Mouse (Mus musculus) gastrocnemius, postnatal 4 days (tissue): ENCODE measurements at regions not wholly inside any gene's neighbourhood (a gene's known extent, or its start where the extent isn't known, plus 50 kb on each side); places are given as distances from the start of the nearest gene placed in this dataset.

Source experiments
- DNase-seq, 2 experiments: peaks; one replicate each; pipeline ENCODE4 v3.0.0; 2021 to 2022; ENCODE audit warnings: low spot score in 2 of 2, mixed read lengths in 2 of 2

DNA sequence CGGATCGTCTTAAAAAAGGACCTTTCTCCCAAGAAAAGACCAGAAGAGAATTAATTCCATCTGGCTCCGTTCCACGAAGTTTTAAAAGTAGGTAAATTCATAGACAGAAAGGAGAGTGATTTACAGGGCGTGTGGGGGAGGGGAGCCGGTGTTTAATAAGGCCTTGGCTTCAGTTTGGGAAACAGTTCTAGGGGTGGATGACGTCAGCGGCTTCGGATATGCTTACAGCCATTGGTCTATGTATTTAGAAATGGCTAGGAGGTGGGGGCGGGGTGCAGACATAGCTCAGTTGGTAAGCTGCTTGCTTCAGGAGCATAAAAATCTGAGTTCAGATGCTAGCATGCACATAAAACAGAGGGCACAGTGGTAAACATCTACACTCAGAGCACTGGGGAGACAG lies 127.0 kb downstream of the Gadd45g start:
- peak in 1 of 2 experiments; percentile 32 for DNase-seq

DNA sequence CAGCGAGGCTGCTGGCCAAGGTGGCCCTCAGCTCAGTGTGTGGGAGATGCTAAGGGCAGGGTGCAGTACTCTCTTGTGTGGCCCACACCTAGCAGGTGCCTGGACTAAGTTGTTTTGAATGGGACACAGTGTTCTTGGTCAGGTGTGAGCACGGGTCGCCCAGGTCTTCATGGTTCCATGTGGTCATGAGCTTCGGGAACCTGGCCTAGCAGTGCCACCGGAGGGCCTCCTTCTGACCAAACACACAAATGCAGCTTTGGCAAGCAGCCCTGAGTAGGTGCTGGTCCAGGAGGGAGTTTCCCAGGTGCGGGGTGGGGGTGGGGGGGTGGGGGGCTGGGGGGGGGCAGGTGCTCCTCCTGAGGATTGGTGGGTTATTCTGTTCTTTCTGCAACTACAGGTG lies 127.6 kb downstream of the Gadd45g start:
- no peak for DNase-seq

DNA sequence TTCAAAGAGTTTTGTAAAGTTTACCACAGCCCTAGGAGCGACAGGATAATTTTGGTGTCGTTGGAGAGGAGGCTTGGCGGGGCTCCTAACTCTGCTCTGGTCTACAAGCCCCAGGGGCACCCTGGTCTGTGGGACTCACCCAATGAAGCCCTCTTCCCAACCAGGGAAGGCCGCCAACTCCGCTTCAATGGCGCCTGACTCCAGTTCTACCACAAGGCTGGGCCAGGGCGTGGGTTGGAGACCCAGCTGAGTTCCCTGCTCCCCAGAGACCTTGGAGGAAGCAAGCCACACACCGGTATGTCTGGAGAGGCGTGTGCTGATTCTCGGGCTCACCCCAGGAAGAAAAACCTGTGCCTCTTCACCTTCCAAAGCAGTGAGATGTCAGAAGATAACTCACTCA lies 128.9 kb downstream of the Gadd45g start:
- DNase-seq: peak in 1 of 2 experiments; percentile 45

DNA sequence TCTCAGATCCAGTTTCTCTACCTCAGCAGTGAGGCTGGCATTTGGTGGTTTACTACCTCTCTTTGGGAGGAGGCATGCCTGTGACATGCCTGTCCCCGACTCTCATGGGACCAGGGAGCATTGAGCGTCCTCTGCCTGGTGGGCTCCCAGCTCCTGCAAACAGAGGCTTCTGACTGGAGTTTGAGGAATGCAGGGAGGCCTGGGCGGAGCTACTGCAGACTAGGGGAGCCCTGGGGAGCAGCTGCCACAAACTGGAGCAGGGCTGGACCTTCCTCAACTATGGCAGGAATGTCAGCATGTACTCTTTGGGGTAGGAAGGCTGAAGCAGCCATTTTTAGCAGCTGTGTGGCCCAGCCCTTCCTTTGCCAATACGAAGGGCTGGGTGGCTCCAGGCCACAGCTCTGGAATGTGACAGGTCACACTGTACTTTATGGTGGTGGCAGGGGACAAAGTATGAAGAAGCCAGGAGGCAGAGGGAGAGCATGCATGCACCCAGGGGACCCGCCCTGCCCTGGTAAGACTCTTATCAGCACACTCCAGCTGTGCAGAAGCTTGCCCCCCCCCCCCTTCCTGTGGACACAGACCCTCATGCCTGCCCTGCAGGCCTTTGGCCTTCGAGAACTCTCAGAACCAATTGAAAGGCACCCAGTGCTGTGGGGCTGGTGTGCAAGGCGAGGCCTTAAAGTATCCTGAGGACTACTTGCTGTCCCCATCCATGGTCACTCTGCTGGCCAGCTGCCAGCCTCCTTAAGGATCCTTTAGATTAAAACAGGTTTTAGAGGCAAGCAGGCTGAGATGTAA lies 129.5 kb downstream of the Gadd45g start:
- peak in 1 of 2 experiments; percentile 72 for DNase-seq

DNA sequence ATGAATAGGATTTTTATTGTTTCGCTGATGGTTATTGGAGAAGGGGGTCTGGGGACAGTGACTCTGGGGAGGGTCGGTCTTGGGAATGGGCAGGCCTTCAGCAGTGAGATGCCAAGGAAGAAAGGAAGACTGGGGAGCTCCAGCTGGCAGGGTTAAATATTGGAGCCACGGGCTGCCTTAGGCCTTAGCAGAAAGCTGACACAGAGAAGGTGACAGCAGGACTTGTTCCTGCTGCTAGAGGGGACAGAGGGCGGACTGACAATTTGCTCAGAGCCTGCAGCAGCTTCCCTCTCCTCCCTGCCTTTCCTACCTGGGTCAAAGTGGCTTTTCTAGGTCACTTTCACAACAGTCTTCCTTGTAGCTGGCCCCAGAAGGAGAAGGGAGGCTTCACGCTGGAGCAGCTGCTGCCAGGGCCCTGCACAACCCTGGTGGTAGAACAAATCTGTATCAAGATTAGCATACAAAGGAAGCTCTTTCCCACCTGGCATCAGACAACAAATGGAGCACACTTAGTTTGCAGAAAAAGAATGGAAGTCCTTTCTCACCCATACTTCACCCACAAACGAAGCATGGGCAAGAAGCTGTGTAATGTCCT lies 130.2 kb downstream of the Gadd45g start:
- DNase-seq: no peak

DNA sequence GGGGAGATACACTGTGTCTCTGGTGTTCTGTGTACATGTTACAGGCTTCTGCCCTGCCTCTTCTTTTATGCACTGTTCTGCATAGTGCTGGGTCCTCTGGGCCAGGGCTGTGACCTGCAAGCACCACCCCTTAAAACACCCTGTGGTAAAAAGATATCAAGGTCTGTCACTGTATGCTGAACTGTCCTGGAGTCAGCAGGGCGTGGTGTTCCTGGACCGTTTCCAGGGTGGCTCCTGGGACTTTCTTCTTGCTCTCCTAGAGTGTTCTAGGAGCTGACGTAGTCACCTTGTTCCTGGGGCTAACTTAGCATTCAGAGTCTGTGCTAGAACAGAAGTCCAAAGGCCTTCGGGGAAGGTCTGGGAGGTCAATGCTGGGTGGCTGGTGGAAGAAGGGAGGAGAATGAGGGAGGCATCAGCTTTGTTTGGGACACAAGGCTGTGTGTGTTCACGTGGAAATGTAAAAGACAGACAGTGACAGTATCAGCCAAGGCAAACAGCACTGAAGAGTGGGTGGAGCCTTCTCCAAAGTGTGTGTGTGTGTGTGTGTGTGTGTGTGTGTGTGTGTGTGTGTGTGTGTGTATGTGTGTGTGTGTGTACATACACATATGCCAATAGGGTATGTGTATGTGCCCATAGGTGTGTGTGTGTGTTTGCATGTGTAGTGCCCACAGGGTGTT lies 133.0 kb downstream of the Gadd45g start:
- DNase-seq: no peak

DNA sequence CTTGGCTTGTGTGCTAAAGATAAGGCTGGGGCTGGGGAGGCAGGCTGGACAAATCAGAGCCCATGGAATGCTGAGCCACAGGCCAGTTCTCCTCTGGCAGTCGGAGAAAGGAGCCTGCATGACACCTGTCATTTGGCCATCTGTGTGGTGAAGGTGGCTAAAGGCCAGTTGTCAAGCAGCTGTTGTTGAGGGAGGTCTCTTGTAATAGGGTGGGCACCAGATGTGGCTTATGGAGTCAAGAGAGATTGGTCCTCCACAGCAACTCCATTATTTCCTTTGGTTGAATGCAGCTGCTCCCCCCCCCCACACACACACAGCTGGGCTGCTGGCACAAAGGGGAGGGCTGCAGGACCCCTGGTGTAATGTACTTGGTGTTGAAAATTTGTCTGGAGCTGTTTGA lies 133.9 kb downstream of the Gadd45g start:
- peak in 1 of 2 experiments; percentile 30 for DNase-seq

DNA sequence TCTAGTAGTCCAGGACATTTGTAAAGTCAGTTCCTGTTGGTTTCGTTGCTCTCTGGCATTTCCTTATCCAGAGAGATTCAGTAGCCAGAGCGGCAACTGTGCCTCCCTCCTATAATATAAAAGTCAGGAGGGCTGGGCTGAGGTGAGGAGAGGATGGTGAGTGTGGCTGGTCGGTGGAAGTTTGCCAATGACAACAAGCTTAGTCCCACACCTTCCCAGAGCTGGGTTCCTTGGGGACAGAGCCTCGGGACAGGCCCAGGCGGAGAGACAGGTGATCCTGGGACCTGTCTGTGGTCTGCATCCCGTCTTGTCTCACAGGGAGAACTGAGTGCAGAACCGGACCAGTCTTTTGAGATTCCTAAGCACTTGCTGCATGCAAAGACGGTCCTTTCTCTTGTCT lies 136.5 kb downstream of the Gadd45g start:
- no peak for DNase-seq

DNA sequence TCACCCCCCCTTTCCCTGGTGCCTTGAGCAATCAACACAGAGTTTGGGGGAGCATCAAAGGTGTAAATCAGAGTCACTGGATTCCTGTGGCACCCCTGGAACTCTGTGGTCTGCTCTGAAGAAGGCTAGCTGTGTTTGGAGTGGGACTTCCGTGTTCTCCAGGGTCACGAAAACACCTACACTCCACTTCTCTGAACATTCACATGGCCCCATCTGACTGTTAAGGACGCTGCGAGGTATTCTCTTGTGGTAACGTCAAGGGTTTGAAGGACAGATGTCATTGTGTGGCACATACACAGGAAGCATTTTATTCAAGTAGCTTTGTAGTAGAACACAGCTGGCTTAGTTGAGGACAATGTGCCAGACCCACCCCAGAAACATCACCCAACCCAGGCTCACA lies 137.1 kb downstream of the Gadd45g start:
- no peak for DNase-seq

DNA sequence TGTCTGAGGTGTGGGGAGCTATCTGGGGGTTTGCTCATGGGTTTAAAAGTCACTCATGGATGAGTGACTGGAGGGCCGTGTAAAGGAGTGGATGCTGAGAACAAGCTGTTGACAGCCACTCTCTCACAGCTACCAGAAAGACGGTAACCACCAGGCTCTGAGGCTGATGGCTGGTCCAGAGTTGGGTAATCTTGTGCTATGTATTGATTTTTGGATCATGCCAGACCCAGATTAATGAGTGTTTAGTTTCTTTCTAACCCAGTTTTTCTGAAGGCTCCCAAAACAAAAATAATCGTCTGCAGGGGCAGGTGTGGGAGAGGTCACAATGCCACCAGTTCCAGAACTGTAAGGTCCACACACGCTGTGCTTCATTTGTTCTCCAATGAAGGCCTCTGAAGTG lies 144.9 kb downstream of the Gadd45g start:
- no peak for DNase-seq

DNA sequence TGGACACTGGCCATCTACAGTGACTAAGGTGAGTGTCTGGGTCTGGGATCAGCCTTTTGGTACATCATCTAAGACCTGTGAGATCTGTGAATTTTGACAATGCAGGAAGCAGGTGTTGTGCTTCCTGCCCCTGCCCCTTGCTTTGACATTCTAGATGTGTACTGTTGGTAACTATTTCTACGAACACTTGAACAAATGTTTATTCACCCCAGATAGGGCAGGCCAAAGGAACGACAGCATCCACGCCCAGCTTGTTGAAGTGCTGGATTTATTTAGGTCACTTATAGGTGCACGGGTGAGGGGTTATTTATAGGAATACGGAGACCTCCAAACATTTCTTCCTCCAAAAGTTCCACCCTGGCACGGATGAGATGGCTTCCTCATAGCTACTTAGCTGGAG lies 146.4 kb downstream of the Gadd45g start:
- no peak for DNase-seq

DNA sequence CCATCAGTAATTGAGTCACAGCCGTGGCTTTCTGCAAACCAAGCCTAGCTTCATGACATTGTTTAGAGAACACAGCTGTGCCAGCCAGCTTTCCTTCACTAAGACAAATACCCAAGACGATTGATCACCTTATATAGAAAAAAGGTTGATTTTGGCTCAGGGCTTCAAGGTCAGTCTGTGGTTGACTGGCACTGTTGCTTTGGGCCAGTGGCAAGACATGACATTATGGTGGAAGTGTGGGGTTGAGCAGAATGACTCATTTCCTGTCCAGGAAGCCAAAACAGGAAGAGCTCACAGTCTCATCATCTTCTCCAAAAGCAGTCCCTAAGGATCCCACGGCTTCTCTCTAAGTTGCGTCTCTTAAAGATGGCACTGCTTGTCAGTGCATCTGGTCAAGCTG lies 149.7 kb downstream of the Gadd45g start:
- no peak for DNase-seq

DNA sequence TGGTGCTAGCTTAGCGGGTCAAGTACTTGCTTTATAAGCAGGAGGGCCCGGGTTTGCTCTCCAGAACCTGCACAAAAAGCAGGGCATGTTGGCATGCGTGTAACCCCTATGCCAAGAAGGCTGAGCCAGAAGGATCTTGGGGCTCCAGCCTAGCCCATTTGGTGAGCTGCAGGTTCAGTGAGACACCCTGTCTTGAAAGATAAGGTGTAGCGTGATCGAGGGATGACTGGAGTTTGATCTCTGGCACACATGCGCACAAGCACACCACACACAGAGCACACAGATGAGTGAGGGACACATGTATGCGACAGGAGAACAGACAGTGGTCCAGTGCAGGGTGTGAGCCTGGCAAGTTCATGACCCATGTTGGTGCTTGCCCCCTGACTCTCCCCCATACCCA lies 152.1 kb downstream of the Gadd45g start:
- DNase-seq: no peak

DNA sequence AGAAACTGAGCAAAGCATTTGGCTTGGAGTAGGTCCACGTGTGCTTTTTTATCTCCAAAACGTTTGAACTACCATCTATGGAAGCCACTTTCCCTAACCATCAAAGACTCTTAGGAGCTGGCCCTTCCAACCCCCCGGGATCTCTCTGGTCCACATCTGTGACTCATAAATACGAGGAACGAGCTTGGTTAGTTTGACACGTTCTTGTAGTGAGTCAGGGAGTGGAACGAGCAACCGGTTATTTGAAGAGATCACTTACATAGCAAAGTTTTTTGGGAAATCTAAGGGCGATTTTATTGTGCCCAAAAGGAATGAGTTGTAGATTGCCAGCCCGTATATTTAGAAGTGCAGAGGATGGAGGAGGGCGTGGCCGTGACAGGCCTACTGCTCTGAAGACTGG lies 155.3 kb downstream of the Gadd45g start:
- no peak for DNase-seq

DNA sequence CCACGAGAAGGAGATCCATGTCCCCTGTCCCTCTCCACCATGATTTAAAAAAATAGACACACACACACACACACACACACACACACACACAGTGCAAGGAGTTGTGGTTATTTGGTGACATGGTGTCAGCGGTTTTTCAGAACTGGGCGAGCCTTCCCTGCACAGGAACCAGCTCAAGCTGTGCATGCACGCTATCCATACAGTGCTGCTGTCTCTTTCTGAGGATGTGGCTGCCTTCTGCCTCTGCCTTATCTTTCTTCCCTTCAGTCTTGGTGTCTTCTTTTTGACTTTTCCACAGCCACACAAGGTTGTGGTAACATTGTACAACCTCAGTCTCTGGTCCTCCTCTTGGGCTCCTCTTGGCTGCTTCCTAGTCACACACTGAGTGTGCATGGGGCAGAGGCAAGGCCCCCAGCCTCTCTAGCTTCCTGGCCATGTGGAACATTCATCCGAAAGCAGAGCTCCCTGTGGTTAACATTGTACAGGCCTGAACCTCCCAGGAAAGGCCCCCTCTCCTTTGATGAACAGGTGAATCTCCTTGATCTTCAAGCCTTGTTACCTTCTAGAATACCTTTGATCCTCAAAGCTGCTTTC lies 157.6 kb downstream of the Gadd45g start:
- DNase-seq: no peak

DNA sequence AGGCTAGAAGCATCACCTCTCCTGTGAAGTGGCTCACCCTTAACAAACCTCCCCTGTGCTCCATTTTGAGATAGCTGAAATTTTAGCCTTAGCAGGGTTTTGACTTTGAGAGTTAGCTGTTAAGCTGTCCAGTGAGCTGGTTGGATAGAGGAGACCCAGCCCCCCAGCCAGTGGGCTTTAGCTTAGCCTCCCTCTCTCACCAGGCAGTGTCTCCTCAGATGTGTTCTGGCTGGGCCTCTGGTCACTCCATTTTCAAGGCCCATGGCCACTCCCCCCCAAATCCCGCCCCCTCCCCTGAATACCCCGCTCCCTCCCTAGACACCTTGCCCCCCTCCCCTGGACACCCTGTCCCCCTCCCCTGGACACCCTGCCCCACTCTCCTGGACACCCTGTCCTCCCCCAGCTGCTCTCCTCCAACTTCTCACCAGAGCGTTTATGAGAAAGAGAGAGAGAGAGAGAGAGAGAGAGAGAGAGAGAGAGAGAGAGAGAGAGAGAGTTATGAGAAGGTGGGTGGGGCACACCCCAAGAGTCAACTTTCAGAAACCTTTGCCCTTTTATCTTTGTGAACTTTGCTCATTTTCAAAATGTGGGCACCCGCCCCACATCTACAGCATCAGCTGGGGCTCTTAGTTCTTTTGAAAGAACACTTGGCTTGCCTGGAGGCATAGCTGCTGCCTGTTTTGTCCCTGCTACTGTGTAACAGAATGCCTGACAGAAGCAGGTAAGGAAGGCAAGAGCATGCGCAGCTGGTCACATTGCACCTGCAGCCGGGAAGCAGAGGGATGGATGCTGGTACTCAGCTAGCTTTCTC lies 161.3 kb downstream of the Gadd45g start:
- DNase-seq: no peak

DNA sequence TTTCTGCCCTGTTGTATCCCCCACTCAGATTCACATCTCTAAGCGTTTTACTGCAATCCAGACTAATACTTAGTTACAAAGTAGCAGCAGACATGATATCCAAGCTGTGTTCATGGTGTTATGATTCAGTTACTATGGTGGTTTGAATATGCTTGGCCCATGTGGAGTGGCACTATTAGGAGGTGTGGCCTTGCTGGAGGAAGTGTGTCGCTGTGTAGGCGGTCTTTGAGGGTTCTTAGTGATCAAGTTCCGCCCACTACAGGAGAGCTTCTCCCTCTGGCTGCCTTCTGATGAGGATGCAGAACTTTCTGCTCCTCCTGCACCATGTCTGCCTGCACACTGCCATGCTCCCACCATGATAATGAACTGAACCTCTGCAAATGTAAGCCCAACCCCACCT lies 162.8 kb downstream of the Gadd45g start:
- DNase-seq: no peak

DNA sequence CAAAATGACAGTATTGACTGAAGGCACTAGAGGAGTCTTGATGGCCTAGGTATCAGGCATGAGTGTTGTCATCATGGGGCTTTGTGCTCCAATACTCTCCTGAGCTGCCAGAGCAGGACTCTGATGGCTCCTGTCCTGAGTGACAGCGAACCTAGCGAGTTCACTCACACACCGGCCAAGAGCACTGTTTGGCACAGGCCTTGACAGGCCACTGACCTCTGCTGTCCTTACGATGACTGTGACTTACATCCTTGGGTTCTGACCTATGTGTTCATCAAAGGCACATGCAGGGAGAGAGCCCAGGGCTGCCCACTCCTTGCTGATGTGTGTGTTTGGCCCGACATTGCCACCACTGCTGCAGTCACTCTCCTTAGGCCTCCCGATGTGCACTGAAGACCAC lies 163.3 kb downstream of the Gadd45g start:
- no peak for DNase-seq

DNA sequence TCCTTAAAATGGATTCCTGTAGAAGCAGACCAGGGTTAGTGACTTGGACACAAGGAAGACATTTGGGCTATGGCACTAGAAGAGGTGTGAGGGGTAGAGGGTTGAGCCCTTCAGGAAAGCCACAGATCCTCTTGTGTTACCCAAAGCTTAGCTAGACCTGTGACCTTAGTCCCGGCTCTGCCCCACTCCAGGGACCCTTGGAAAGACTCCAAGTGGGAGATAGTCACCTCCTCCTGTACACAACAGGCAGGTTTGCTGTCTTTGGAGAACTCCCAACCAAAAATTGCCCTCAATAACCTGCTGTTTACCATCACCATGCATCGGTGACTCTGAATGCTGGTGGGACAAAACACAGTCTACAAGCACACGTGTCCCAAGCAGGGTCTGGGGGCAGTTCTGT lies 164.5 kb downstream of the Gadd45g start:
- no peak for DNase-seq

DNA sequence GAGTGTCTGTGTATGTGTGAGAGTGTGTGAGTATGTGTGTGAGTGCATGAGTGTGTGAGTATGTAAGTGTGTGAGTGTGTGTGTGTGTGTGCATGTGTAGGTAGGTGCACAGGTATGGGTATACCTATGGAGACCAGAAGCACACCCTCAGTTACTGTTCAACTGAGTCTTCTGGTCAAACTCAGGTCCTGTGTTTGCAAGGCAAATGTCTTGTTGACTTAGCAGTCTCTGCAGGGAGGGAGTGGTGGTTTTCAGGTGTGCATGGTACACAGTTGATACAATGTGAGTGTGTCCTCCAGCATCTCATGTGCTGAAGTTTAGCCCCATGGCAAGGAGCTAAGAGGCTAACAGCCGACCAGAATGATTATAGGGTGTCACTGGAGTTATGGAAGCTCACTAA lies 166.7 kb downstream of the Gadd45g start:
- no peak for DNase-seq

DNA sequence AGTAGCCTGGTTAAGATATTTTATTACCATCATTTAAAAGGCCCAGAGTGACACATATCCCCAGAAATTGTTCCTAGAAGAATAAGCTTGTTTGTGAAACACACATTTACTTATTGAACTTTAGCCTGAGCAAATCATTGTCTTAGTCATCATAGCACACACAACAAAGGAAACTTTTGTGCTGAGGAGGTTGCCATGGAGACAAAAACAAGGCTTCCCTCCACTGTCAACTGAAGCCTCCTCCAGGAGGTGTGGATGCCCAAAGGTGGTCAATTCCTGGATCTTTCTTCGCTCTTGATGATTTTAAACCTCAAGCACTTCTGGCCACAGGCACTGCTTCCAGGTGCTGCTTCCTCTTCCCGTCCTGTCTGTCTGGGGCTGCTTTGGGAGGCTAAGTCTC lies 167.3 kb downstream of the Gadd45g start:
- DNase-seq: no peak
